Mouse (Mus musculus): ENCODE results near the gene Olfr711. TPM values are rescaled to one million over a fixed set of nuclear protein-coding genes. Genes with fewer than 3 reads are reported as not detected.
"Not testable (repeated sequence)": the region's sequence is repeated elsewhere in the genome, so short reads cannot be mapped to it uniquely, and the experiment has no call there.

The Olfr711 gene
- total RNA-seq (2021): not detected
- long read RNA-seq, experiment 1: 0 reads
- long read RNA-seq, experiment 2: 0 reads

DNA sequence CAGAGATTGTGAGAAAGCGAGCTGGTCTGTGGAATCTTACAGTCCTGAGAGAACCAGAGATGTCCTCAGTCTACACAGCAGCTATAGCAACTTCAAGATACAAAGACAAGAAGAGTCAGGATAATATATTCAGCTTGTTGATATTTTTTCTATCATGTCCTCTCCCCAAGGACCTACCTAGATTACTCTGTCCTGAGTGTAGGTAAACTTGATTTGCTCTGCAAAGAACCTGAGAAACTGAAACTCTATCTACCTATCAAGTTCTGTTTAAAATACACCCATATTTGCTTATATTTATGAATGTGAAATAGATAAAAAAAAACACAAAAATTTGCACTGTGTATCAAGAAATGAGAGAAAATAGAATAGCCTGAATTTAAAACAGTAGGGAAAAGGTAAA lies at the start of gene Olfr711:
Olfr711 (minus strand) TSS at position 101 of the 400 bp plus-strand sequence.
- intact Hi-C loops (cut with DNase I): no loop called here
- no peak for DNase-seq

DNA sequence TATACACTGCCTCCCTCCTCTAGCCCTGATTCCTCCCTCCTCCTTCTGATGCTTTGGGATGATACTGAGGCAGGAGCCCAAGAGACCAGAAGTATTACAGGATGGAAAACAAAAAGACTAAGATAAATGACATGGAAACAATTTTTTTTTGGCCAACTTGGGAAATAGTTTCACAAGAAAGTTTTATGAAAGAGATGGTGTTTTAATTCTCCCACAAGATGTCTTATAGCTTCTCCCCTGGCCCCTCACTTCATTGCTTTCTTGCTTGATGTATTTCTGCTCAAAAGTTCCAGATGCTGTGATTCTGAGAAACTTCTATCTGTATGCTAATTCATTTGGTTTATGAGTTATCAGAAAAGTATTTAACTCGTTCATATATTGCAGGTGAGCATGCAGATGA lies 30.7 kb upstream of the Olfr711 start, which contains the start of gene Olfr2:
Olfr2 (minus strand) TSS at position 101 of the 400 bp plus-strand sequence.
- DNase-seq: no peak
- intact Hi-C loops (cut with DNase I): no loop called here

DNA sequence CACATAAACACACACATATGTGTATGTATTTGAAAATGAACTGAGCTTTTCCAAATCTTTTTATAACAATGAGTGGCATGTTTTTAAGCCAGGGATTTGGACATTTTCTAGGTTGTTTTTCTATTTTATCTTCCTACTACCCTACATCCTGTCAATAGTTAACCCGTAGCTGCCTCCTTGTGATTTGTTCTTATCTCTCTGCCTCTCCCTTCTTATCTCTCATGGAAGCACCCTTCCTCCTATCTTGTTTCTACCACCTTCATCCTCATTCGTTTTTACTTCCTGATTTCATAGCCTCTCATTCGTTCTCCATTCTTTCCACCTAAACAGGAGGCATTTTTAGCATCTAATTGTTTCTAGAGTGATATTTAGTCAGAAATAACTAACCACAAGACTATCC lies 28.9 kb upstream of the Olfr711 start:
- no peak for DNase-seq
- intact Hi-C loops (cut with DNase I): no loop called here

DNA sequence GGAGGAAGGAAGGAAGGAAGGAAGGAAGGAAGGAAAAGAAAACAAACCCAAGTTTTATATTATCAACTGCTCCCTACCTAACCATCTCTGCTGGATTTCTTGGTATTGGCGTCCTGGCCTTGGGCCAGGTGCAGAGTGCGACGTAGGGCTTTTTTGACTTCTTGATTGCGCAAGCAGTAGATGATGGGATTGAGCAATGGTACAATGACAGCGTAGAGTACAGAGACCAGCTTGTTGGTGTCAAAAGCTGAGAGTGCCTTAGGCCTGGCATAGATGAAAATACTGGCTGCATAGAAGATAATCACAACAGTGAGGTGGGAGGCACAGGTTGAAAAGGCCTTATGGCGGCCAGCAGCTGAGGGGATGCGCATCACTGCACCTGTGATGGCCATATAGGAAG lies 25.5 kb upstream of the Olfr711 start:
- intact Hi-C loops (cut with DNase I): no loop called here
- no peak for DNase-seq

DNA sequence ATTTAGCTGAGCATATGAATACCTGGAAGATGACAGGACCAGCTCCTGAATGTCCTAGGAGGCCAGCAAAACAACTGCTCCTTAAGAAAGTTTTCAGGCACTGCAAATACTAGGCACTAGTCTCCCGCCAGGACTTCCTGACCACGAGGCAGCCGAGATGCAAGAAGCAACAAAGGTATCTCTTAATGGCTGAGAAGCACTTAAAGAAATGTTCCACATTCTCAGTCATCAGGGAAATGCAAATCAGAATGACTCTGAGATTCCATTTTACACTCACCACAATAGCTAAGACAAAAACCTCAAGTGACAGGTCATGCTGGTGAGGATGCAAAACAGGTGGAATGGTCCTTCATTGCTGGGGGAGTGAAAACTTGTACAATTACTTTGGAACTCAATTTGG lies 10.0 kb upstream of the Olfr711 start:
- DNase-seq: no peak
- intact Hi-C loops (cut with DNase I): no loop called here

DNA sequence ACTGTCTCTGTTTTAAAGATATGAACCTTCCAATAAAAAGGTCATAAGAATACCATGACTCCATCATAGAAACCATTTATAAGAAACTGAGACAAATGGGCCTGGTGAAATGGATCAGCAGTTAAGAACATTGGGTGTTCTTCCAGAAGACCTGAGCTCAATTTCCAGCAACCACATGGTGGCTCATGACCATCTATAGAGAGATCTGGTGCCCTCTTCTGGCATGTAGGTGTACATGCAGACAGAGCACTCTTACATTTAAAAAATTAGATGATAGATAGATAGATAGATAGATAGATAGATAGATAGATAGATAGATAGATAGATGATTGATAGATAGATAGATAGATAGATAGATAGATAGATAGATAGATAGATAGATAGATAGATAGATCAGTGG lies 7.8 kb downstream of the Olfr711 start:
- DNase-seq; intact Hi-C loops (cut with DNase I): not testable (repeated sequence)

DNA sequence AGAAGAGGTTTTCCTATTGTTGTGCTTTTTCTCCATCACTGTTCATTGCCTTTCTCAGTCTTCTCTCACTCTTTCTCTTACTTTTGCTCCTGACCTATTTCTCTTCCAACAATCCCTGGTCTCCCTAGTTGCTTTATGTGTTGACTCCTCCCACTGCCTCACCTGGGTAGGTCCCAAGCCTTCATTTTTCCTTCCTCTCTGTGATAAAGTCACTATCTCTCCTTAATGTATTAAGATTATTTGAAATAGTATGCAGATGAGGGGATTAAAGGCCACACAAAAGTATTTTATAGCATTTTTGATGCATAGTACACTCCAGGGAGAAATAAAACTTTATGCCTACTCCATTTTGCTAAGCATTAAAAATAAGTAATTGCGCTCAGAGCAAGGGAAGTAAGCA lies 11.4 kb downstream of the Olfr711 start, which contains the start of gene Olfr6:
Olfr6 (minus strand) TSS at position 101 of the 400 bp plus-strand sequence.
- DNase-seq: no peak
- intact Hi-C loops (cut with DNase I): no loop called here

DNA sequence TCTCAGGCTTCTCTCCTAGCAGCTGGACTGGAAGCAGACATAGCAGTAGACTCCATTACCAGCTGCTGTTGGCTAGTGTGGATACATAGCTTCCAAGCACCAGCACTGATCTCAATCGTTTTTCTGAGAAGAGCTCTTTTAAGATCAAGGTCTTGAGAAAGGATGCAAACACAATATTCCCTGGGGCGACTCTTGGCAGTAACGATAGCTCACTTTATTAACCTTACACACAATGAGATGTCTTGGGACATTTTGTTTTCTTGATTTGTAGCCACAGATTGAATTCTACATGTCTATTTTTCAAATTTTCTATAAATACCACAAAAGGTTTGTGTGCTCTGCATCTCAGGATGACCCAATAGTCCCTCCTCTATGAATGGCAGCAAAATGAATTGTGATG lies 27.0 kb downstream of the Olfr711 start, which contains the start of gene Olfr710:
Olfr710 (minus strand) TSS at position 101 of the 400 bp plus-strand sequence.
- no peak for DNase-seq
- intact Hi-C loops (cut with DNase I): no loop called here

DNA sequence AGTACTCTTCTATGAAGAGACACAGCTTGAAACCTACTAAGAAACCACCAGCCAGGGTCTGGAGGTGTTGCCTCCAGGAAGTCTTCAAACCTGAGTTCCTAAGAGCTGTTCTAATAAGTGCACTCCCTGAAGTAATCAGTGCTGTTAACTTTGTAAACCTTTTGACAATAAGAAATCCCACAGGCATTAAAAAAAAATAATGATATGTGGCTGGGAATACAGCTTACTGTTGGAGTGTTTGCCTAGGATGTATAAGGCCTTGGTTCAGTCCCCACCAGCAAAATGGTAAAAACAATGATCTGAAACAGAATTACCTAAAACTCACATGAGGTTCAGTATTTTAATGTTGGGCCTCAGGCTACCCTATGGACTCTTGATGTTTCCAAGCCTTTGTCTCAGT lies 43.1 kb downstream of the Olfr711 start, which contains the start of gene Olfr709-ps1:
Olfr709-ps1 (minus strand) TSS at position 101 of the 400 bp plus-strand sequence.
- no peak for DNase-seq
- intact Hi-C loops (cut with DNase I): no loop called here

DNA sequence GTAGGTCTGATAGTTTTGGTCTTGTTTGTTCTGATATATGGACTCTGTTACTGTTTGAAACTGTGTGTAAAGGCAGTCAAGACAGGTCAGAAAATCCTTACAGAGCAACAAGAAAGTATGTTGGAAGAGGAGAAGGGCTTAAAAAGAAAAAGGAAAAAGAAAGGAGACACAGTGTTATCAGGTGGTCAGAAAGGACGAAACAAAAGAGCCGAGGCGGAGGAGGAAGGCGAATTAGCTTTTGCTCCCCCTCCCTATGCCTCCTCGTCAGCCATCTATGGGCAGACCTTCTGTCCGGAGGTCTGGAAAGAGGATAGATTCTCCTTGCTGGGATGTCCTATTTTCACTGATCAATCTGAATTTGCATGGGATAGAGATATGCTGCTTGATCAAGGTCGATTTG lies 54.3 kb downstream of the Olfr711 start:
- intact Hi-C loops (cut with DNase I); DNase-seq: not testable (repeated sequence)

Other genes starting within 250 kb of the Olfr711 start
- gene Olfr697, start 233.0 kb downstream of the Olfr711 start, total RNA-seq (2021): not detected
- gene Olfr698, start 220.1 kb downstream of the Olfr711 start, total RNA-seq (2021): not detected
- not detected for gene Olfr699, start 182.3 kb downstream of the Olfr711 start, total RNA-seq (2021)
- not detected for gene Olfr700, start 166.6 kb downstream of the Olfr711 start, total RNA-seq (2021)
- not detected for gene Olfr701, start 161.3 kb downstream of the Olfr711 start, total RNA-seq (2021)
- gene Olfr702, start 141.6 kb downstream of the Olfr711 start, total RNA-seq (2021): not detected
- not detected for gene Olfr703, start 132.1 kb downstream of the Olfr711 start, total RNA-seq (2021)
- gene Olfr704, start 112.3 kb downstream of the Olfr711 start, total RNA-seq (2021): not detected
- not detected for gene Olfr705, start 98.6 kb downstream of the Olfr711 start, total RNA-seq (2021)
- not detected for gene Olfr706, start 87.3 kb downstream of the Olfr711 start, total RNA-seq (2021)
- gene Olfr707, start 74.2 kb downstream of the Olfr711 start, total RNA-seq (2021): not detected
- gene Olfr1532-ps1, start 67.5 kb downstream of the Olfr711 start, total RNA-seq (2021): not detected
- gene Olfr709-ps1, start 43.2 kb downstream of the Olfr711 start, total RNA-seq (2021): not detected
- not detected for gene Olfr710, start 27.1 kb downstream of the Olfr711 start, total RNA-seq (2021)
- not detected for gene Olfr6, start 11.5 kb downstream of the Olfr711 start, total RNA-seq (2021)
- not detected for gene Olfr2, start 30.6 kb upstream of the Olfr711 start, total RNA-seq (2021)
- not detected for gene Olfr713, start 55.7 kb upstream of the Olfr711 start, total RNA-seq (2021)
- gene Olfr714, start 95.5 kb upstream of the Olfr711 start, total RNA-seq (2021): not detected
- gene Olfr17, start 117.8 kb upstream of the Olfr711 start, total RNA-seq (2021): not detected
- not detected for gene Olfr715b, start 134.9 kb upstream of the Olfr711 start, total RNA-seq (2021)
- not detected for gene Olfr715, start 155.6 kb upstream of the Olfr711 start, total RNA-seq (2021)
- not detected for gene Olfr716, start 162.9 kb upstream of the Olfr711 start, total RNA-seq (2021)
- not detected for gene Nlrp14, start 191.5 kb upstream of the Olfr711 start, total RNA-seq (2021)
- under 1 TPM; 0.19 to 0.20 TPM for gene Rbmxl2, start 234.0 kb upstream of the Olfr711 start, total RNA-seq (2021)